Mouse (Mus musculus): Measurements from ENCODE around the gene Shkbp1. TPM values are rescaled to one million over a fixed set of nuclear protein-coding genes. Genes with fewer than 3 reads are reported as not detected.

Shkbp1 gene
- polyA plus RNA-seq, 1 experiment from 2014 or later: 35.4 TPM

DNA sequence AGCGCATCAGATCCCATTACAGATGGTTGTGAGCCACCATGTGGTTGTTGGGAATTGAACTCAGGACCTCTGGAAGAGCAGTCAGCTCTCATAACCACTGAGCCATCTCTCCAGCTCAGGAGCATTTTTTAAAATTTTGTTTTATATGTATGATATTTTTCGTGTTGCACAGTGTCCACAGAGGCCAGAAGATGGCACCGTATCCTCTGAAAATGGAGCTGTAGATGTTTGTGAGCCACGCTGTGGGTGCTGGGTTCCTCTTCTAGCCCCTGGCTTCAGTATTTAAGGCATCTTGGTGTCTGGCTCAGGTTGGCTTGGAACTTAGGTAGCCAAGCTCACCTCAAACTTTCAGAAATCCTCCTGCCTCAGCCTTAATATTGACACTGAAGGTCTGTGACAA lies 59.3 kb downstream of the Shkbp1 start:
- Histone ChIP-seq H3K36me3 (no peaks in the 10 kb centered on the region), H3K9me3 (replicated peaks) (peaks cover 8% of the 10 kb centered on the region; the same call in 1 of the 2 replicates), H3K4me2 (no peak overlapping the region), H3K27ac (ENCODE audit: poor library complexity, severe bottlenecking) (no peak overlapping the region), H3K9ac (no peak overlapping the region), H3K27me3 (replicated peaks) (no peaks in the 10 kb centered on the region), H3K4me1 (replicated peaks) (no peaks in the 10 kb centered on the region; the same call in 1 of the 2 replicates), H3K4me3 (no peak overlapping the region)
- WGBS: 90% methylated on average over 4 of the region's 4 CpGs
- no peak for ATAC-seq (ENCODE audit: insufficient number of reproducible peaks, low FRiP score)

DNA sequence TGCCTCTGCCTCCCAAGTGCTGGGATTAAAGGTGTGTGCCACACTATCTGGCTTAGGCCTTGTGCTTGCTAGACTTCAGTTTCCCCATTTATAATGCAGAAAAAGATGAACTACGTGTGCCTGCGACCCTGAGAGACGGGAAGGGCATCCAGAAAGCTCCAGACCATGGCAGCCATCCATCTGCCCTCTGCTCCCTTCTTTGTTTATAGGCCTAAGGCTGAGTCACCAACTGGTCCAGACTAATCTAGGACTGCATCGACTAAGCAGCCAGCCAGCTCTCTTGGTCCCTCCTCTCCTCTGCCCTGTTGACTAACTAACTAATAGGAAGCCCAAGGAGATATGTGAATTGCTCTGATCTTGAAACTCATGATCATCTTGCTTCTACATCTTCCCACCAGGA lies 59.9 kb downstream of the Shkbp1 start:
- Histone ChIP-seq H3K9me3 (replicated peaks) (peaks cover 8% of the 10 kb centered on the region; the same call in 1 of the 2 replicates), H3K27ac (ENCODE audit: poor library complexity, severe bottlenecking) (no peak overlapping the region), H3K4me3 (no peak overlapping the region), H3K36me3 (no peaks in the 10 kb centered on the region), H3K27me3 (replicated peaks) (no peaks in the 10 kb centered on the region), H3K4me2 (no peak overlapping the region), H3K9ac (no peak overlapping the region), H3K4me1 (replicated peaks) (peaks cover 3% of the 10 kb centered on the region; the same call in 1 of the 2 replicates)
- no peak for ATAC-seq (ENCODE audit: insufficient number of reproducible peaks, low FRiP score)
- WGBS: 69% methylated on average over 4 of the region's 4 CpGs

Other genes with a start within 250 kb of the Shkbp1 start
- not detected in 2 replicates for gene Cyp2f2, start 236.1 kb downstream of the Shkbp1 start, polyA plus RNA-seq (2016; fragmentation: Nextera tagmentation; extraction: Ambion mirVana)
- gene Cyp2t4, start 202.3 kb downstream of the Shkbp1 start, polyA plus RNA-seq (2016; fragmentation: Nextera tagmentation; extraction: Ambion mirVana): not detected in 2 replicates
- 56.5 and 57.4 TPM in 2 replicates for gene Egln2, start 189.2 kb downstream of the Shkbp1 start, polyA plus RNA-seq (2016; fragmentation: Nextera tagmentation; extraction: Ambion mirVana)
- 51.2 and 53.5 TPM in 2 replicates for gene Rab4b, start 177.1 kb downstream of the Shkbp1 start, polyA plus RNA-seq (2016; fragmentation: Nextera tagmentation; extraction: Ambion mirVana)
- gene Gm21983, start 174.9 kb downstream of the Shkbp1 start, polyA plus RNA-seq (2016; fragmentation: Nextera tagmentation; extraction: Ambion mirVana): 0.34 and 0.64 TPM in 2 replicates
- gene Mia, start 174.9 kb downstream of the Shkbp1 start, polyA plus RNA-seq (2016; fragmentation: Nextera tagmentation; extraction: Ambion mirVana): 0.92 TPM in 1 of 2 replicates, not detected in the other
- 2.9 and 3.2 TPM in 2 replicates for gene BC024978, start 160.2 kb downstream of the Shkbp1 start, polyA plus RNA-seq (2016; fragmentation: Nextera tagmentation; extraction: Ambion mirVana)
- gene Snrpa, start 159.7 kb downstream of the Shkbp1 start, polyA plus RNA-seq (2016; fragmentation: Nextera tagmentation; extraction: Ambion mirVana): 155 and 167 TPM in 2 replicates
- gene Itpkc, start 127.4 kb downstream of the Shkbp1 start, polyA plus RNA-seq (2016; fragmentation: Nextera tagmentation; extraction: Ambion mirVana): 3.1 and 3.4 TPM in 2 replicates
- gene Coq8b, start 123.0 kb downstream of the Shkbp1 start, polyA plus RNA-seq (2016; fragmentation: Nextera tagmentation; extraction: Ambion mirVana): 11.4 and 11.5 TPM in 2 replicates
- gene Numbl, start 97.6 kb downstream of the Shkbp1 start, polyA plus RNA-seq (2016; fragmentation: Nextera tagmentation; extraction: Ambion mirVana): 11.1 and 11.6 TPM in 2 replicates
- gene Ltbp4, start 18.3 kb downstream of the Shkbp1 start, polyA plus RNA-seq (2016; fragmentation: Nextera tagmentation; extraction: Ambion mirVana): 53.9 and 57.1 TPM in 2 replicates
- gene Gm20479, start 1.4 kb upstream of the Shkbp1 start, polyA plus RNA-seq (2016; fragmentation: Nextera tagmentation; extraction: Ambion mirVana): 1.2 and 1.5 TPM in 2 replicates
- 0.26 TPM in 2 replicates for gene Sptbn4, start 91.7 kb upstream of the Shkbp1 start, polyA plus RNA-seq (2016; fragmentation: Nextera tagmentation; extraction: Ambion mirVana)
- gene Blvrb, start 92.0 kb upstream of the Shkbp1 start, polyA plus RNA-seq (2016; fragmentation: Nextera tagmentation; extraction: Ambion mirVana): 68.4 and 82.4 TPM in 2 replicates
- gene Sertad3, start 117.7 kb upstream of the Shkbp1 start, polyA plus RNA-seq (2016; fragmentation: Nextera tagmentation; extraction: Ambion mirVana): 22.8 and 23.3 TPM in 2 replicates
- gene Sertad1, start 130.9 kb upstream of the Shkbp1 start, polyA plus RNA-seq (2016; fragmentation: Nextera tagmentation; extraction: Ambion mirVana): 35.3 and 35.9 TPM in 2 replicates
- gene Prx, start 143.3 kb upstream of the Shkbp1 start, polyA plus RNA-seq (2016; fragmentation: Nextera tagmentation; extraction: Ambion mirVana): 3.3 and 3.5 TPM in 2 replicates
- 0.31 and 0.39 TPM in 2 replicates for gene Hipk4, start 167.2 kb upstream of the Shkbp1 start, polyA plus RNA-seq (2016; fragmentation: Nextera tagmentation; extraction: Ambion mirVana)
- 59.5 and 63.4 TPM in 2 replicates for gene Pld3, start 197.2 kb upstream of the Shkbp1 start, polyA plus RNA-seq (2016; fragmentation: Nextera tagmentation; extraction: Ambion mirVana)
- gene 2310022A10Rik, start 197.2 kb upstream of the Shkbp1 start, polyA plus RNA-seq (2016; fragmentation: Nextera tagmentation; extraction: Ambion mirVana): 36.4 and 37.4 TPM in 2 replicates
- gene Akt2, start 235.5 kb upstream of the Shkbp1 start, polyA plus RNA-seq (2016; fragmentation: Nextera tagmentation; extraction: Ambion mirVana): 85.0 and 89.4 TPM in 2 replicates

Measured in heart, embryonic 12.5 days (tissue).